Mouse (Mus musculus) midbrain, postnatal 0 days (tissue): ENCODE measurements at regions not wholly inside any gene's neighbourhood (a gene's known extent, or its start where the extent isn't known, plus 50 kb on each side); places are given as distances from the start of the nearest gene placed in this dataset. TPM values are rescaled to one million over a fixed set of nuclear protein-coding genes. Genes with fewer than 3 reads are reported as not detected.
A peak's percentile ranks its signal among the peaks of the same experiment; 100 is the strongest.

Source experiments
- ATAC-seq: fragments of 200-750 bp; cut with Nextera tagmentation; 2 replicates; pipeline ENCODE4 v1.8.0; 2017; ENCODE audit warnings: moderate number of reproducible peaks, mild to moderate bottlenecking, moderate TSS enrichment, moderate library complexity; ENCODE audit not compliant: low FRiP score
- DNase-seq: peaks from one replicate; pipeline ENCODE4 v3.0.0-alpha.2; 2015; ENCODE audit warnings: low spot score
- H3K27ac ChIP-seq: fragments of 300-500 bp; sonication (generic); 2 replicates; pipeline ENCODE4 v1.5.1; 2014; ENCODE audit warnings: low read depth, mild to moderate bottlenecking, low read length, mixed read lengths
- H3K27me3 ChIP-seq: fragments of 300-500 bp; sonication (generic); 2 replicates; pipeline ENCODE4 v1.6.1; 2014; ENCODE audit warnings: low read length, control low read depth, mixed read lengths; ENCODE audit not compliant: insufficient read depth
- H3K36me3 ChIP-seq: fragments of 300-500 bp; sonication (generic); 2 replicates; pipeline ENCODE4 v1.6.1; 2014; ENCODE audit warnings: low read length, control low read depth, mixed read lengths; ENCODE audit not compliant: insufficient read depth
- H3K4me1 ChIP-seq: fragments of 300-500 bp; sonication (generic); 2 replicates; pipeline ENCODE4 v1.6.1; 2014; ENCODE audit warnings: mild to moderate bottlenecking, control low read depth, antibody characterized with exemption, low read length, mixed read lengths; ENCODE audit not compliant: insufficient read depth
- H3K4me2 ChIP-seq: fragments of 300-500 bp; sonication (generic); 2 replicates; pipeline ENCODE4 v1.6.1; 2014; ENCODE audit warnings: low read depth, mild to moderate bottlenecking, low read length, mixed read lengths; ENCODE audit not compliant: poor library complexity, severe bottlenecking
- H3K4me3 ChIP-seq: fragments of 300-500 bp; sonication (generic); 2 replicates; pipeline ENCODE4 v1.5.1; 2014; ENCODE audit warnings: low read depth, mild to moderate bottlenecking, low read length, moderate library complexity
- H3K9ac ChIP-seq: fragments of 300-500 bp; sonication (generic); replicated peaks from 2 replicates; pipeline ENCODE4 v1.6.1; 2014; ENCODE audit warnings: mild to moderate bottlenecking, low read length, moderate library complexity, mixed read lengths; ENCODE audit not compliant: poor library complexity, severe bottlenecking
- H3K9me3 ChIP-seq: fragments of 300-500 bp; sonication (generic); 2 replicates; pipeline ENCODE4 v1.6.1; 2016; ENCODE audit warnings: low read length, control low read depth
- CTCF ChIP-seq: IDR thresholded peaks from 2 replicates; pipeline ENCODE4 v1.5.1; 2016; ENCODE audit warnings: antibody characterized with exemption, mild to moderate bottlenecking
- WGBS: fragments of 180-500 bp; shearing (Covaris S2); extraction: QIAGEN DNeasy Blood & Tissue Kit; methylation state at CpG from one replicate; pipeline ENCODE4 v1.1.7; 2014; 5-methylcytosine and 5-hydroxymethylcytosine counted together
- microRNA-seq: library from miRNA; unstranded; fragments of <30 nt; microRNA quantifications from one replicate; pipeline ENCODE4, GENCODE M21; 2016; ENCODE audit warnings: borderline number of aligned reads

DNA sequence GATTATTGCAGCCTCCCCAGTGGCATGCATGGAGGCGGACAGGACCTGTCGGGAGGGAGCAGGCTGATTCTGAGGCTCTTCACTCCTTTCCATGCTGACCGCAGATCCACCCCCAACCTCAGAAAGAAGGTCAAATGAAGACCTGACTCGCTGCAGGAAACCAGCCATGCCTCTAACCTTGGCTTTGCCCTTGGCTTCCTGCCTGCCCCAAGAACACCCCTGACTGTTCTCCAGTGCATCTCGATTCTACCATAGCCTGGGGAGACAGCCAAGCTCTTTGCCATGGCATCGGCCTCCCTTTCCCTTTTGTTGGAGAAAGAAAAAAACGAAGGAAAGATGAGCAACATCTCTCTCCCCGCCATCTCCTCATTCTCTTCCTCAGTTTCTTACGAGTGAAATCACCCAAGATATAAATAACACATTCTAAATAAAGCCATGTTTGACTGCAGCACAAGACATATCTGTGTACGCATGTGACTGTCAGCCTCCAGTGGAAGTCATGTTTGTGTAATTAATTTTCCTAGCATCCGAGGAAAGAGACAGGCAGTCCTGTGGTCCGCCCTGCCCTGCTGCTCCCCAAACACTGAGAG, 102.4 kb upstream of the Sdk1 start:
- Histone ChIP-seq H3K27ac (0 out of 2 replicates have a peak overlapping the region, but pooled peaks have one; percentile 4), H3K9ac (0 out of 2 replicates have a peak overlapping the region, but pooled peaks have one; percentile 29)

DNA sequence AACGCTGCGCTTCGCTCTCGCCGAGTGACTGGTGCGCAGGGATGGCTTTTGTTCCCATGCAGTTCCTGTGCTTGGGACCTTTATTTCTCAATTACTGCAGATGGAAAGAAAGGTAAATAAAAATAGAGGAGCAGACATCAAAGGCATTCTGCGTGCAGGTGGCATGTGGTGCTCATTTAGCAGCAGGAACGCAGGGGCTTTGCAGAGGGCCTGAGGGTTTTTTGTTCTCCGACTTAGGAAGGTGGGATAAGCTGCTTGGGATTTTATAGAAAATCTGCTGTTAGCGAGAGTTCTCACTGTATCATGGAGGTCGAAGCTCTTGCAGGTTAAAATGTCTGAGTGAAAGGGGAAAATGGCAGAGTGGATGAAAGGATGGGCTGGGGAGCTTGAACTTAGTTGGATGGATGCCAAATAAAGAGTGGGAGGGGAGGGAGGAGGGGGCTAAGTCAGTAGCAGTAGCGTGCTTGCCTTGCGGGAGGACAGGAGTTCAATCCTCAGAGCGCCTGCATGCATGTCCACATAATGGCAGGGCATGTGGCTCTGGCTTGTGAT, 101.9 kb upstream of the Sdk1 start:
- Histone ChIP-seq H3K9ac (0 out of 2 replicates have a peak overlapping the region, but pooled peaks have one; percentile 29), H3K36me3 (no peaks in the 10 kb centered on the region), H3K4me1 (0 out of 2 replicates have a peak, but pooled peaks cover 2% of the 10 kb centered on the region), H3K4me3 (no peak overlapping the region), H3K27me3 (no peaks in the 10 kb centered on the region), H3K27ac (0 out of 2 replicates have a peak overlapping the region, but pooled peaks have one; percentile 26), H3K9me3 (no peaks in the 10 kb centered on the region), H3K4me2 (no peak overlapping the region)
- no peak for TF ChIP-seq CTCF
- ATAC-seq (no peak), DNase-seq (no peak)
- 15% methylated on average over 14 of the region's 14 CpGs for WGBS

More for the DNA sequence above, 102.4 kb upstream of the Sdk1 start:
- H3K4me2 ChIP-seq, result no peak overlapping the region
- H3K36me3 ChIP-seq, result no peaks in the 10 kb centered on the region
- ATAC-seq (no peak), DNase-seq (peak; percentile 15)
- no peaks in the 10 kb centered on the region for H3K27me3 ChIP-seq
- 35% methylated on average over 12 of the region's 12 CpGs for WGBS
- H3K4me1 ChIP-seq, result 0 out of 2 replicates have a peak, but pooled peaks cover 2% of the 10 kb centered on the region
- no peaks in the 10 kb centered on the region for H3K9me3 ChIP-seq
- TF ChIP-seq CTCF, result no peak
- no peak overlapping the region for H3K4me3 ChIP-seq

DNA sequence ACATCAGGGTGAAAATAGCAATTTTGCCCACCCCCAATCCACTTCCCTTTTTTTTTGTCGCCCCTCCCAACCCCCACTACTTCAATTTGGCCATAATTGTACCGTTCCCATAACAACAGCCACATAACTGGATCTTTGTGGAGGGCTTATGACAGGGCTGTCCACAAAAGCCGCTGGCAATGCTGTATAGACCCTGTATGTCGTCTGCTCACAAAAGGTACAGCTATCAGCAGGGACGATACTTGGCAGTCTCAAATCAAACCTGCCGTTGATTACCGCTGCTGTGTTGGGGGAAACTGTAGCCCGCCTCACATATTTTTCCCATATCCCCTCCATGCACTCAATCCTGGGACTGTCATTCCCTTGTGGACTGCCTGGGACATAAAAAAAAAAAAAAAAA, 80.9 kb upstream of the Sdk1 start:
- Histone ChIP-seq H3K9ac (no peak overlapping the region), H3K4me2 (no peak overlapping the region), H3K4me3 (no peak overlapping the region), H3K9me3 (no peaks in the 10 kb centered on the region), H3K27ac (no peak overlapping the region), H3K4me1 (no peaks in the 10 kb centered on the region), H3K27me3 (no peaks in the 10 kb centered on the region), H3K36me3 (no peaks in the 10 kb centered on the region)
- ATAC-seq (no peak), DNase-seq (no peak)
- no peak for TF ChIP-seq CTCF
- WGBS, result 53% methylated on average over 8 of the region's 8 CpGs

DNA sequence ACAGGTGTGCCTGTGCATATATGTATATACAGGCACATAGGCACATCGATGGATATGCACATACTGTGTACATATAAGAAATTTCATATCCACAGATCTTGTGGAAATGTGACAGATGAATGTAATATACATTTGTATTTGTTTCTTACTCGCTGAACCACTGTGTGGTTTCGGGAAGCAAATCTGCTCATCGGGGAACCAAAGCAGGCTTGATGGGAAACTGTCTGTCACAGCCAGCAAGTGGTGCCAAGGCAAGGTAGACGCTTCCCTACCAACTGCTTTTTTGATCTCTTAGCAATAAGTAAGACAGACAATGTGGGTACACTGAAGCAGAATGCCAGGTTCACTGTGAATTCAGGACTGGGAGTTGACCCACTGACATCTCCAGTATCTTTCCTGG, 80.3 kb upstream of the Sdk1 start:
- no peaks in the 10 kb centered on the region for H3K4me1 ChIP-seq
- H3K4me2 ChIP-seq, result no peak overlapping the region
- H3K27me3 ChIP-seq, result no peaks in the 10 kb centered on the region
- no peak for ATAC-seq
- DNase-seq, result no peak
- TF ChIP-seq CTCF, result no peak
- H3K27ac ChIP-seq, result no peak overlapping the region
- no peak overlapping the region for H3K4me3 ChIP-seq
- no peaks in the 10 kb centered on the region for H3K36me3 ChIP-seq
- 84% methylated on average over 5 of the region's 5 CpGs for WGBS
- no peak overlapping the region for H3K9ac ChIP-seq
- no peaks in the 10 kb centered on the region for H3K9me3 ChIP-seq

DNA sequence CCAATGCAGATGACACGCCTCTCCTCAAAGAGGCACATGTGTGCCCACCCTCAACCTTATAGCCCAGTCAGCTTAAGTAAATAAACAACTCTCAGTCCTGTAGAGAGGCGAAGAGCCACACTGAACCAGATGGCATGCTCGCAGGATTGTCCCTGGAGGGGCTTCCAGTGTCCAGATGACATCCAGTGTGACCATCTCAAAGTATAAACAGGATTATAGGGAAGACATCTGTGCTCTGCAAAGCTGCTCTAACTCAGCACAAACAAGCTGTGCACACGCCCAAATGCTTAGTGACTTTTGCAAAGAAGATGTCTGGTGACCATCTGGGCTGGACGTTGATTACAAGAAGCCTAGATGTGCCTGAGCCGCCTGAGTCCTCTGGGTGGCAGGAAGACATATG, 58.8 kb upstream of the Sdk1 start:
- H3K9me3 ChIP-seq, result no peaks in the 10 kb centered on the region
- H3K36me3 ChIP-seq, result no peaks in the 10 kb centered on the region
- no peak overlapping the region for H3K4me2 ChIP-seq
- DNase-seq (peak; percentile 72), ATAC-seq (no peak)
- no peaks in the 10 kb centered on the region for H3K4me1 ChIP-seq
- H3K4me3 ChIP-seq, result no peak overlapping the region
- no peak for TF ChIP-seq CTCF
- no peaks in the 10 kb centered on the region for H3K27me3 ChIP-seq
- 57% methylated on average over 6 of the region's 6 CpGs for whole genome bisulfite sequencing
- no peak overlapping the region for H3K9ac ChIP-seq
- H3K27ac ChIP-seq, result no peak overlapping the region

DNA sequence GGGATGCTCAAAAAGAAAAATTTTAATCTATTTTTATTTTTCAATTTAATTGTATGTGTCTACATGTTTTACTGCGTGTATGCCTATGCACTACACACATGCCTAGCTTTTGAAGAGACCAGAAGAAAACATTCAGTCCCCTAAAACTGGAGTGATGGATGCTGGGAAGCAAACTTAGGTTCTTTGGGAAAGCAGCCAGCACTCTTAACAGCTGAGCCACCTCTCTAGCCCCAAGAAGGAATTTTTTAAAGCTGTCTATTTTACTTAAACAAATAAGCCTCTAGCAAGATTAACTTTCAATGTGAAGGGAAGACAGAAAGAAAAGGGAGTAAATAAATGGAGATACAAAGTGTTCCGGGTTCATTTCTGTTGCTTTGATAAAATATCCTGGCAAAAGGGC, 52.3 kb upstream of the Sdk1 start:
- DNase-seq (no peak), ATAC-seq (no peak)
- no peak for TF ChIP-seq CTCF
- Histone ChIP-seq H3K4me2 (no peak overlapping the region), H3K27me3 (no peaks in the 10 kb centered on the region), H3K4me1 (no peaks in the 10 kb centered on the region), H3K4me3 (no peak overlapping the region), H3K9ac (no peak overlapping the region), H3K9me3 (no peaks in the 10 kb centered on the region), H3K27ac (no peak overlapping the region), H3K36me3 (no peaks in the 10 kb centered on the region)
- WGBS, result 73% methylated on average over 2 of the region's 2 CpGs

Small RNA genes lying in the stretch of these regions (microRNA-seq; reads per million reads assigned to microRNA genes)
- not detected for gene Gm26113
